Mouse (Mus musculus): ENCODE results near the gene Rad23a.
A peak's percentile ranks its signal among the peaks of the same experiment; 100 is the strongest.

DNA sequence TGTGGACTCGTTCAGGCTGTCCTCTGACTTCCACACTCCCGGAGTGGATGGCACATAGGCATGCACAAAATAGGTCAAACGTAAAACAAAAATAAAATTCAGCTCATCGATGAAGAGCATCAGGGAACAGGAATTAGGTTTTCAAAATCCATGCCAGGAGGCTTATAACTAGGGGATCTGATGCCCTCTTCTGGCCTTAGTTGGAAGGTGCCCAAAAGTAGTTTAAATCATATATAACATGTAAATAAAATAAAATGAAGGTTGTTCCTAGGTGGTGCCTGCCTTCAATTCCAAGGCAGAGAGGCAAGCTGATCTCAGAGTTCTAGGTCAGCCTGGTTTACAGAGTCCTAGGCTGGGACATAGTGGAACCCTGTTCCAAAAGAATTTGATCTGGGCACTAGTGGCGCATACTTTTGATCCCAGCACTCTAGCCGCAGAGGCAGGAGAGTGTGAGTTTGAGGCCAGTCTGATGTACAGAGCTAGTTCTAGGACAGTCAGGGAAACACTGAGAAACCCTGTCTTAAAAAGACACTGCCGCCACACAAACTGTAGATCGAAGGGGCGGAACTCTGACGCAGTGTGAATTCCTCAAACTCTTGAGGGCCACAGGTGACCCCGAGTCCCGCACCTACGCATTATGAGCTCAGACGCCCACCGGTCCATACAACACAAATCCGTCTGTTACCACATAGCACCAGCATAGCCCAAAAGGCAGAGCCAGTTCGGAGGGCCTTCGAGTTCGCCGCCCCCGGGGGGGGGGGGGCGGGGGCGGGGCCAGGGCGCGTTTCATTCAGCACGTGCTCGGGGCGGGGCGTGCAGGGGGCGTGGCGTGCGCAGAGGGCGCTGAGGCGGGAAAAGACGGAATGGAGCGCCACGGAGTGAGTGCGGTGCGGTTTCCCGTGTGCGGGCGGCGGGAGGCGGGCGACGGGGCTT is 31.2 kb upstream of the Rad23a start, which contains the start of gene Syce2:
- TF ChIP-seq POLR2A (IDR thresholded peaks at IDR 0.05; ENCODE audit: borderline replicate concordance, extremely low read depth, insufficient read depth, insufficient read length, poor library complexity, severe bottlenecking) = no peak
- peak; percentile 11; the same call in 1 of the 2 replicates for TF ChIP-seq CTCF (IDR thresholded peaks at IDR 0.05; ENCODE audit: borderline replicate concordance, extremely low read depth, insufficient read depth, insufficient read length)
